Mouse (Mus musculus) intestine, embryonic 15.5 days (tissue): Measurements from ENCODE around the gene Tex9. TPM values are rescaled to one million over a fixed set of nuclear protein-coding genes. Genes with fewer than 3 reads are reported as not detected.

Experiments
- ATAC-seq: fragments of 200-750 bp; cut with Nextera tagmentation; 2 replicates; pipeline ENCODE4 v1.8.0; 2017; ENCODE audit warnings: moderate TSS enrichment, moderate library complexity
- H3K27ac ChIP-seq: fragments of 300-500 bp; sonication (generic); 2 replicates; pipeline ENCODE4 v1.5.1; 2015; ENCODE audit warnings: mild to moderate bottlenecking, inconsistent platforms
- H3K27me3 ChIP-seq: fragments of 300-500 bp; sonication (generic); replicated peaks from 2 replicates; pipeline ENCODE4 v1.6.1; 2015; ENCODE audit warnings: inconsistent platforms
- H3K36me3 ChIP-seq: fragments of 300-500 bp; sonication (generic); 2 replicates; pipeline ENCODE4 v1.6.1; 2015; ENCODE audit warnings: inconsistent platforms
- H3K4me1 ChIP-seq: fragments of 300-500 bp; sonication (generic); replicated peaks from 2 replicates; pipeline ENCODE4 v1.6.1; 2015; ENCODE audit warnings: inconsistent platforms
- H3K4me2 ChIP-seq: fragments of 300-500 bp; sonication (generic); replicated peaks from 2 replicates; pipeline ENCODE4 v1.6.1; 2015; ENCODE audit warnings: mild to moderate bottlenecking, inconsistent platforms
- H3K4me3 ChIP-seq: fragments of 300-500 bp; sonication (generic); replicated peaks from 2 replicates; pipeline ENCODE4 v1.5.1; 2015; ENCODE audit warnings: inconsistent platforms
- H3K9ac ChIP-seq: fragments of 300-500 bp; sonication (generic); 2 replicates; pipeline ENCODE4 v1.6.1; 2015; ENCODE audit warnings: inconsistent platforms
- H3K9me3 ChIP-seq: fragments of 300-500 bp; sonication (generic); 2 replicates; pipeline ENCODE4 v1.6.1; 2016; ENCODE audit warnings: inconsistent platforms
- WGBS: fragments of 180-500 bp; shearing (Covaris S2); methylation state at CpG from one replicate; pipeline ENCODE4 v1.1.7; 2015; 5-methylcytosine and 5-hydroxymethylcytosine counted together
- polyA plus RNA-seq: library from polyadenylated mRNA; unstranded; fragments of >200 nt; fragmentation: Nextera tagmentation; extraction: Ambion mirVana; gene quantifications from 2 replicates; pipeline ENCODE4 v1.2.1, GENCODE M21; 2015

Gene Tex9
- polyA plus RNA-seq, result 20.6 and 21.1 TPM in 2 replicates

- H3K4me2 ChIP-seq, result peak within 1 kb of the TSS; percentile 79
- H3K4me3 ChIP-seq, result peak within 1 kb of the TSS; percentile 63
- peak within 1 kb of the TSS; percentile 41 for H3K9ac ChIP-seq
- no peaks in the 10 kb centered on the region for H3K27me3 ChIP-seq
- ATAC-seq, result peak; percentile 44
- peak within 1 kb of the TSS; percentile 32 for H3K27ac ChIP-seq
- 8% methylated on average over 6 of the region's 6 CpGs for WGBS
- H3K4me1 ChIP-seq, result peaks cover 3% of the 10 kb centered on the region; the same call in 1 of the 2 replicates
- H3K9me3 ChIP-seq, result no peaks in the 10 kb centered on the region
- H3K36me3 ChIP-seq, result no peaks in the 10 kb centered on the region
These were observed at the start of gene Tex9 for GRCm38 (mm10) chr9:72492194-72492565. Tex9 (minus strand) TSS chr9:72492212.

DNA sequence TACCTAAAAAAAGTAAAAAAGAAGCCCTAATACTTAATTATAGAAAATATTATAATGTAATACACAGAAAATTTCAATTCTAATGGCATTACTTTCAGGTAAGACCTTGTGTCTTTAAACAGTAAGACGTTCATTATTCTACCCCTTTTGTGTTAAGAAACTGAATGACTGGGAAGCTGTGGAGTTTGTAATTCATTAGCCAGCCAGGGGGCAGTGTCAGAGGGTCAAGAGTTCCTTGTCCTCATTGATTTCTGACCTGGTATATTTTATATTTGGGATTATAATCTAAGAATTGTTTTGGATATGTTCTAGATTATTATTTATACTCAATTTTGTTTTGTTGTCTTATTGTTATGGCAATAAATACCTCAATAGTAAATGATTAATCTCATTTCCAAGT, 45.1 kb upstream of the Tex9 start:
- no peak overlapping the region for H3K27ac ChIP-seq
- no peak overlapping the region for H3K4me2 ChIP-seq
- ATAC-seq, result no peak
- no peak overlapping the region for H3K4me3 ChIP-seq
- H3K27me3 ChIP-seq, result no peaks in the 10 kb centered on the region
- H3K9me3 ChIP-seq, result no peaks in the 10 kb centered on the region
- H3K9ac ChIP-seq, result no peak overlapping the region
- 53% methylated on average over 1 of the region's 1 CpGs for whole genome bisulfite sequencing
- H3K36me3 ChIP-seq, result no peaks in the 10 kb centered on the region
- no peaks in the 10 kb centered on the region for H3K4me1 ChIP-seq

GRCm38 (mm10) chr9:72535394-72535793, 43.4 kb upstream of the Tex9 start:
- WGBS, result 78% methylated on average over 3 of the region's 3 CpGs
- Histone ChIP-seq H3K4me2 (no peak overlapping the region), H3K36me3 (no peaks in the 10 kb centered on the region), H3K4me1 (peaks cover 6% of the 10 kb centered on the region), H3K4me3 (no peak overlapping the region), H3K9ac (no peak overlapping the region), H3K27ac (no peak overlapping the region), H3K27me3 (no peaks in the 10 kb centered on the region), H3K9me3 (no peaks in the 10 kb centered on the region)
- ATAC-seq, result no peak

DNA sequence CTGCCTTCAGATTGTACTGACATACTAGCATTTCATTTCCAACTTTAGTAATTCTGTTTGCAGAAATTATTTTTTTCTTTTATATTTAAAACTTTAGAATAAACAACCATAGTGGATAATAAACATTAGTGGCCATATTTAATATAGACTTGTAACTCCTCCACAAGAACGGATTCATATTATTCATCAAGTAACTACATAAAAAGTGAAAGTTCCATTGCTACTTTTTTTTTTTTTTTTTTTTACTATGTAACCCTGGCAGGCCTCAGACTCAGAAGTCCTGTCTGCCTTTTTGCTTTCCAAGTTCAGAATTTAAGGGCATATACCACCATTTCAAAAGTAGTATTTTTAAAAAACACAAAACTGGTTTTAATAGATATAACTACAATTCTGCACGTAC, 43.0 kb upstream of the Tex9 start:
- no peaks in the 10 kb centered on the region for H3K36me3 ChIP-seq
- ATAC-seq, result no peak

DNA sequence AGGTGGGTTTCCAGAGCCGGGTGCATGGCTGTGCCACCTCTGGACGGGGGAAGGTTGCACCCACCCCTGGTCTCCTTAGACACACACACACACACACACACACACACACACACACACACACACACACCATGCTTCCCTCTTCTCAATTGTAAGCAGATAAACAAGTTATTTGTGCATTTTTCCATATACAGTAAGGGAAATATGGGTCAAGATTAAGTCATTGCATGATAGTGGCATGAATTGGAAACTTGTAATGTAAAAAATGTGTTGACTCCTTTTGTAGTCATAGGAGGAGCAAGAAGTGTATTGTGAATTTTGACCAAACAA, 41.0 kb upstream of the Tex9 start:
- peak overlapping the region; percentile 100 for H3K27ac ChIP-seq
- peak overlapping the region; percentile 96 for H3K9ac ChIP-seq
- WGBS, result 0% methylated on average over 2 of the region's 2 CpGs
- peak overlapping the region; percentile 94 for H3K4me3 ChIP-seq
- ATAC-seq, result no peak
- peaks cover 6% of the 10 kb centered on the region for H3K4me1 ChIP-seq
- H3K27me3 ChIP-seq, result no peaks in the 10 kb centered on the region
- H3K4me2 ChIP-seq, result peak overlapping the region; percentile 85
- no peaks in the 10 kb centered on the region for H3K36me3 ChIP-seq
- no peaks in the 10 kb centered on the region for H3K9me3 ChIP-seq

More for the DNA sequence above, 43.0 kb upstream of the Tex9 start:
- no peaks in the 10 kb centered on the region for H3K9me3 ChIP-seq
- H3K4me3 ChIP-seq, result no peak overlapping the region
- no peaks in the 10 kb centered on the region for H3K27me3 ChIP-seq
- H3K4me1 ChIP-seq, result peaks cover 6% of the 10 kb centered on the region
- no peak overlapping the region for H3K9ac ChIP-seq
- H3K27ac ChIP-seq, result no peak overlapping the region
- no peak overlapping the region for H3K4me2 ChIP-seq
- 66% methylated on average over 2 of the region's 2 CpGs for WGBS

DNA sequence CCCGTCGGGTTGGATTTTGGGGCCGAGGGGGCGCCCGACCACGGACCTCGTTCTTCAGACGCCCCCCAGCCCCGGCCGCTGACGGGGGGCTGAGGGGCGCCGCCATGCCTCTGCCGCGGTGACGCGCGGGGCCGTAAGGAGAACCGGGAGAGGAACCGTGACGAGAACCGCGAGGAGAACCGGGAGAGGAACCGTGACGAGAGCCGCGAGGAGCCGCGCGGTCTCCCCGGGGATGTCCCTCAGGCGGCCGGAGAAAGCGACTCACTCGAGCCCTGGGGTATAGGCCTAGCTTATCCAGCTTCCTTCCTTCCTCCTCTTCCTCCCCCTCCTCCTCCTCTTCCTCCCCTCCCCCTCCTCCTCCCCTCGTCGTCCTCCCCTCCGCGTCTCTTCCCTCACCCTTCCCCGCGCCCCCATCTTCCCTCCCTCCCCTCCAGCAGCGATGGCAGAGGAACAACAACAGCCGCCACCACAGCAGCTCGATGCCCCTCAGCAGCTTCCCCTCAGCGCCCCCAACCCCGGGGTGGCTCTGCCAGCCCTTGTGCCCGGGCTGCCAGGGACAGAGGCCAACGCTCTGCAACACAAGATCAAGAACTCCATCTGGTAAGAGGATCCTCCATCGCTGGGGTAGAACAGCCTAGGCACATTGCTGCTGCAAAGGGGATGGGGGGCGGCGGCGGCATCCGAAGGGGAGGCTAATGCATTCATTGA, 40.5 kb upstream of the Tex9 start:
- ATAC-seq, result peak; percentile 40

GRCm38 (mm10) chr9:72531996-72532380, 40.0 kb upstream of the Tex9 start, which contains the start of gene Rfx7:
Rfx7 (plus strand) TSS chr9:72532240.
- Histone ChIP-seq H3K27ac (peak within 1 kb of the TSS; percentile 100), H3K4me3 (peak within 1 kb of the TSS; percentile 94), H3K4me2 (peak within 1 kb of the TSS; percentile 85), H3K4me1 (peaks cover 6% of the 10 kb centered on the region), H3K9me3 (no peaks in the 10 kb centered on the region), H3K36me3 (no peaks in the 10 kb centered on the region), H3K27me3 (no peaks in the 10 kb centered on the region), H3K9ac (peak within 1 kb of the TSS; percentile 96)
- ATAC-seq, result peak; percentile 90
- 2% methylated on average over 61 of the region's 63 CpGs for WGBS

More for the DNA sequence above, 40.5 kb upstream of the Tex9 start:
- H3K36me3 ChIP-seq, result no peaks in the 10 kb centered on the region
- H3K4me2 ChIP-seq, result peak overlapping the region; percentile 85
- H3K27me3 ChIP-seq, result no peaks in the 10 kb centered on the region
- under 1% methylated on average over 51 of the region's 55 CpGs for WGBS
- H3K9me3 ChIP-seq, result no peaks in the 10 kb centered on the region
- peak overlapping the region; percentile 96 for H3K9ac ChIP-seq
- H3K4me1 ChIP-seq, result peaks cover 6% of the 10 kb centered on the region
- peak overlapping the region; percentile 94 for H3K4me3 ChIP-seq
- H3K27ac ChIP-seq, result peak overlapping the region; percentile 100

GRCm38 (mm10) chr9:72531291-72531995, 39.4 kb upstream of the Tex9 start:
- no peaks in the 10 kb centered on the region for H3K9me3 ChIP-seq
- H3K27ac ChIP-seq, result peak overlapping the region; percentile 100
- H3K36me3 ChIP-seq, result no peaks in the 10 kb centered on the region
- ATAC-seq, result peak; percentile 82
- no peaks in the 10 kb centered on the region for H3K27me3 ChIP-seq
- peak overlapping the region; percentile 85 for H3K4me2 ChIP-seq
- peak overlapping the region; percentile 96 for H3K9ac ChIP-seq
- peak overlapping the region; percentile 94 for H3K4me3 ChIP-seq
- WGBS, result under 1% methylated on average over 35 of the region's 35 CpGs
- H3K4me1 ChIP-seq, result peaks cover 6% of the 10 kb centered on the region

- Histone ChIP-seq H3K4me3 (peak overlapping the region; percentile 94), H3K9ac (peak overlapping the region; percentile 96; the same call in 1 of the 2 replicates), H3K27me3 (no peaks in the 10 kb centered on the region), H3K4me2 (peak overlapping the region; percentile 85), H3K4me1 (peaks cover 6% of the 10 kb centered on the region), H3K27ac (peak overlapping the region; percentile 100), H3K9me3 (no peaks in the 10 kb centered on the region), H3K36me3 (no peaks in the 10 kb centered on the region)
- 27% methylated on average over 4 of the region's 4 CpGs for WGBS
- ATAC-seq, result peak; percentile 62
These were observed 38.8 kb upstream of the Tex9 start for GRCm38 (mm10) chr9:72530824-72531223.

DNA sequence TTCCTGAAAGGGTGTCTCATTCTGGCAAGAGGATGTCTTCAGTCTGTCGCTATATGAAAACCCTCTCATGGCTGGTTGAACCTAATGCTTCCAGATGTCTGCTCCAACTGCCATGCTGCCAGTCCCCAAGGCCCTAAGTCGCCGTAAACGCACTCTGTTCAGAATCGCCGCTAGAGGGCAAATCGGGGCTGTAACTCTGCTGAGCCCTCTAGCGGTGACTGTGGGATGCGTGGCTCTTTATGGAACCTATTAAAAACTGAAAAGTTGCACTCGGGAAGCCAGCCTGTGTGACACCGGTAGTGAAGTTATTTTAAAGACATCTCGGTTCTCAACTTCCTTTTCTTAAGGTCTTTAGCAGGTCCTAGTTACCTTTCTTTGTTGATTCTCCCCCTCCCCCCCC, 38.2 kb upstream of the Tex9 start:
- H3K27ac ChIP-seq, result peak overlapping the region; percentile 100
- no peak overlapping the region for H3K9ac ChIP-seq
- WGBS, result under 1% methylated on average over 12 of the region's 12 CpGs

DNA sequence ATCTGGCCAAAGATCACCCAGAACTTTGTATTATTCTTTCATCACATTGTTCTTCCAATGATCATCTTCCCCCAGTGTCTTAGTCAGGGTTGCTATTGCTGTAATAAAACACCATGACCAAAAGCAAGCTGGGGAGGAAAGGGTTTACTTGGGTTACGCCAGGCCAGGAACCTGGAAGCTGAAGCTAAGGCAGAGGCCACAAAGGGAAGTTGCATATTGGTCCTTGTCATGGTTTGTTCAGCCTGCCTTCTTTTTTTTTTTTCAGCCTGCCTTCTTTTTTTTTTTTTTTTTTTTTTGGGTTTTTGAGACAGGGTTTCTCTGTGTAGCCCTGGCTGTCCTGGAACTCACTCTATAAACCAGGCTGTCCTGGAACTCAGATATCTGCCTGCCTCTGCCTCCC, 34.1 kb upstream of the Tex9 start:
- Histone ChIP-seq H3K4me2 (no peak overlapping the region), H3K9me3 (no peaks in the 10 kb centered on the region), H3K36me3 (no peaks in the 10 kb centered on the region), H3K27me3 (no peaks in the 10 kb centered on the region), H3K4me3 (no peak overlapping the region), H3K4me1 (peaks cover 5% of the 10 kb centered on the region), H3K27ac (no peak overlapping the region), H3K9ac (no peak overlapping the region)
- WGBS, result 87% methylated on average over 1 of the region's 1 CpGs
- ATAC-seq, result no peak

More for the DNA sequence above, 38.2 kb upstream of the Tex9 start:
- no peak overlapping the region for H3K4me3 ChIP-seq
- peak; percentile 4; the same call in 1 of the 2 replicates for ATAC-seq
- H3K4me1 ChIP-seq, result peaks cover 6% of the 10 kb centered on the region
- no peaks in the 10 kb centered on the region for H3K36me3 ChIP-seq
- H3K9me3 ChIP-seq, result no peaks in the 10 kb centered on the region
- 0 out of 2 replicates have a peak overlapping the region, but pooled peaks have one; percentile 85 for H3K4me2 ChIP-seq
- no peaks in the 10 kb centered on the region for H3K27me3 ChIP-seq

DNA sequence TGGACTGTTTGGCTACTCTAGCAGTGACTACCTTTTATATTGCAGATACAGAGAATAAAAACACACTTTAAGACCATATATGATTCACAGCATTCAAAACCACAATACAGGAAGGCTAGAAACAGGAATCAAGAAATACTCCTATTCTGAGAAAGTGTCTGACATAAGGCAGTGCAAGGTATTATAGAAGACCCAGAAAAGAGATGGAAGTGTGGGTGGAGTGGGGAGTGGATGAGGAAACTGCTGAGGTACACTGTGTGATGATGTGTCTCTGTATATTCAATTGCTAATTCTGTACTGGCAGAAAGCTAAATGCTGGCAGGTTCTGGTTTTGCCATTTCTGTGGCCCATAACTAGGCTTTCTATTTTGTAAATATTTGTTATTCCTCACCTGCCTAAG, 28.8 kb upstream of the Tex9 start:
- Histone ChIP-seq H3K9me3 (no peaks in the 10 kb centered on the region), H3K27ac (no peak overlapping the region), H3K4me1 (no peaks in the 10 kb centered on the region), H3K27me3 (no peaks in the 10 kb centered on the region), H3K36me3 (no peaks in the 10 kb centered on the region), H3K9ac (no peak overlapping the region), H3K4me3 (no peak overlapping the region), H3K4me2 (no peak overlapping the region)
- ATAC-seq, result no peak
